Mouse (Mus musculus): ENCODE results near the gene Osbp2.

Osbp2 gene

DNA sequence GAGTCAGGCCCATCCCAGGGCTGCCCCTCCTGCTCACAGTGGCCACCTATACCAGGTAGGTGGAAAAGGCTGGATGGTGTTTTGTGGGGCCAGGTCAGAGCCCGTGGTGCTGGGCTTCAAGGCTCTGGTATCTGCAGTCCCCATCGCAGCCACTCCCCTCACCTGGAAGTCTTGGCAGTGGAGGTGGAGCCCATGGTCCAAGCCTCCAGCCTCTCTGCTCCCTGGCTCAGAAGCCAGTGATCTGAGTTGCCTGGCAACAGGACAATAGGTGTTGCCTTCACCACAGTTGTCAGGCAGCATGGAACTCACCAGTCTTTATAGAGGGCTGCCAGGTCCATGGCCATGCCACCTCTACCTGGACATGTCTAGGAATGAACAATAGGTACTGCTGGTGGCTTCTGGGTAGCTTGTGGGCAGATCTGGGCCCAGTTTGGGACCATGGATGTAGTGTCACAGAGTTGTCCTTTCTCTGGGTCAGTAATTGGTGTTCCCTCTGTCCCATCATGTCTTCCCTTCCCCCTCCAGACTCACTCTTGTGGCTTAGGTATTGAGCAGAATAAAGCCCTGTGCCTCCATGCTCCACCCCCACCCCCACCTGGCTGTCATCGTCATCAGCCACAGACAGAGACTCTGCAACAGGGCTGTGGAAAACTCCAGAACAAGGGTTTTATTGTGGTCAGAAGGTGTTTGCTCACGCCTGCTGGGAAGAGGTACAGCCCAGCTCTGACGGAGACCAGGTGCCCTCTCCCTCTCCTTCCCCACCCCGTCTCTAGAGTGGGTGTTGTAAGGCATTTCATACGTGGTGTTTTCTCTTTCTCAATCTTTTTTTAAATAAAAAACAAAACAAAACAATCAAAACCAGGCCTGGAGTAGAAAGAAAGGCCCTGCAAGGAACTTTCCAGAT, 160.4 kb downstream of the Osbp2 start:
- DNase-seq (ENCODE audit: low spot score), result no peak

DNA sequence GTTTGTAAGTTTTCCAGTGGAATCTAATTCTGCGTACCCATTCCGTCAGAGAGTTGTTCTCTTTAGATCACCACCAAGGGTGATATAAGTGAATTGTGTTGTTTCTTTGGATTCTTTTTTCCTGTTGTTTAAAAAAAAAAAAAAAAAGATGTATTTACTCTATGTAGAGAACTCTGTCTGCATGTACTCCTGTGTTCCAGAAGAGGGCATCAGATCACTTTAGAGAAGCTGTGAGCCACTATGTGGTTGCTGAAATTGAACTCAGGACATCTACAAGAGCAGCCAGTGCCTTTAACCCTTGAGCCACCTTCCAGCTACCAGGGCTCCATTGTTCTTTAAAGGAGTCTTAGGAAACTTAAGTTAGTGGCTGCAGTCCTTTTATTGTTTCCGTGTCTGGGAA, 166.3 kb downstream of the Osbp2 start:
- DNase-seq (ENCODE audit: low spot score), result no peak

DNA sequence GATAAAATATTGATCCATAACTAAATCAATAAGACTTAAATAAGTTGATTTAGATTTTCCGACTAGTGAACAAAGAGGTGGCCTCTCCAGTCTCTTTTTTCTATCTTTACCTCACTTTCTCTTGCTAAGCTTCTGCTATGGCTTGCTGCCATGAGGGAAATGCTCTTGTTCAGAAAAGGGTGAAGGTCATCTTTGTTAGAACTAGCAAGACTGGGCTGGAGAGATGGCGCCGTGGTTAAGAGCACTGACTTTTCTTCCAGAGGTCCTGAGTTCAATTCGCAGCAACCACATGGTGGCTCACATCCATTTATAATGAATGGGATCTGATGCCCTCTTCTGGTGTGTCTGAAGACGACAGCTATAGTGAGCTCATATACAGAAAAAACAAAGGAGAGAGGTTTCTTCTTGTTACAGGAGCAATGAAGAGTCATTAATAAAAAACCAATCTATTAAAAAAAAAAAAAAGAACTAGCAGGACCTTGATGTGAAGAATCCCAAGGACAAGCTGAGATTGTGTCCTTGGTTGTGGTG, 167.6 kb downstream of the Osbp2 start:
- no peak for DNase-seq (ENCODE audit: low spot score)

DNA sequence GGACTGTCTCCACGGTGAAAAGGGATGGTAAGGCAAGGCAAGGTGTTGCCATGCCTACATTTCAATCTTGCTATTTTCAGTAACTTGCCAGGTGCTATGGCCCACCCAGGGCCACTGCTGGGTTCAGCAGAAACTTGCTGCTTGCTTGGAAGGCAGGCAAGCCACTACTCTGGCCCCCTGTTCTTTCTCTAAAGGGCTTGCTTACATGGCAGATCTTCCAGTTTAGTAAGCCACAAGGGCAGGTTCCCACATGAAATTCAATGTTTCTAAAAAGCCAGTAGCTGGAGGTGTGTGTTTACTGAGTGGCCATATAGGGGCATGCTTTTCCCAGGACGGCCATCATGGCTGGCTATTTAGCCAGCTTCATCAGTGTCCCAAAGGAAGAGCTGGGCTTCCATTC, 172.0 kb downstream of the Osbp2 start:
- no peak for DNase-seq (ENCODE audit: low spot score)

DNA sequence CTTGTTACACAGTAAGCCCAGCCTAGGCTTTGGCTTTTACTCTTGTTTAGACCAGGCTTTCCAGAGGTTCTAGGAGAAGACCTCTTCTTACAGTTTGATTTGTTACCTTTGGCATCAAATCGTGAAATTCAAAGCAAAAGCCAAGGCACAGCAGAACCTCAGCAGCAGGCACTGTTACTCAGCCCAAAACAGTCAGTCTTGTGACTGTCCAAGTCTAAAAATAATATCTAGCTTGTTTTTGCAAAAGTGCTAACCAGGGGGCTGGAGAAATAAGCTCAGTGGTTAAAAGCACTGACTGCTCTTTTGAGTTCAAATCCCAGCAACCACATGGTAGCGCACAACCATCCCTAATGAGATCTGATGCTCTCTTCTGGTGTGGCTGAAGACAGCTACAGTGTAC, 176.8 kb downstream of the Osbp2 start:
- no peak for DNase-seq (ENCODE audit: low spot score)

DNA sequence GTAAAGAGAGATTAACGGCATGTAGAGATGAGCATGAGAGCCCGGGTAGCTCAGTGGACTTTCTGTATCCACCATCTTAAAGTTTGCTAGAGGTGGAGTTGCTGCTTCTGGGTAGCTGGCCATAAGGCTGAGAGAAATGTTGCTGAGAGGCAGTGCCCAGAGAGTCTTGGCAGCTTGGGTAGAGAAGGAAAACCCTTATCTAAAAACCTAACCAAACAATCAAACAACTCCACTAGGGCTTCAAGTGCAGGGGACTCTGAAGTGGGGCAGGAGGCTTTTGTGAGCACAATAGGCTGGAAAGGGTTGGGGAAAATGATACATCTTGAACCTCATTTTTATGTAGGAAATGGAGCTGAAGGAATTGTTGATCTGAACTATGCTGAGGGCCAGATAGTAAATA, 177.4 kb downstream of the Osbp2 start:
- no peak for DNase-seq (ENCODE audit: low spot score)

DNA sequence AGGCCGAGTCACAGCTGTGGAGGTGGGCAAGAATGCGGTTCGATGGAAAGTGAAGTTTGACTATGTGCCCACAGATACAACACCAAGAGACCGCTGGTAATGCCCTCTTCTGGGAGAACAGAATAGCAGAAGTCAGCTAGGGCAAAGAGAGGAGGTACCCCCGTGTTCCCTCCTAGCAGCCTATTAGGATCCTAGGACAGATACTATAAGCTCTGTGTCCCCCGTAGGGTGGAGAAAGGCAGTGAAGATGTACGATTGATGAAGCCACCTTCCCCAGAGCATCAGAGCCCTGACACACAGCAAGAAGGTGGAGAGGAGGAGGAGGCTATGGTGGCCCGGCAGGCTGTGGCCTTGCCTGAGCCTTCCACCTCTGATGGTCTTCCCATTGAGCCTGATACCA, 178.3 kb downstream of the Osbp2 start:
- no peak for DNase-seq (ENCODE audit: low spot score)

DNA sequence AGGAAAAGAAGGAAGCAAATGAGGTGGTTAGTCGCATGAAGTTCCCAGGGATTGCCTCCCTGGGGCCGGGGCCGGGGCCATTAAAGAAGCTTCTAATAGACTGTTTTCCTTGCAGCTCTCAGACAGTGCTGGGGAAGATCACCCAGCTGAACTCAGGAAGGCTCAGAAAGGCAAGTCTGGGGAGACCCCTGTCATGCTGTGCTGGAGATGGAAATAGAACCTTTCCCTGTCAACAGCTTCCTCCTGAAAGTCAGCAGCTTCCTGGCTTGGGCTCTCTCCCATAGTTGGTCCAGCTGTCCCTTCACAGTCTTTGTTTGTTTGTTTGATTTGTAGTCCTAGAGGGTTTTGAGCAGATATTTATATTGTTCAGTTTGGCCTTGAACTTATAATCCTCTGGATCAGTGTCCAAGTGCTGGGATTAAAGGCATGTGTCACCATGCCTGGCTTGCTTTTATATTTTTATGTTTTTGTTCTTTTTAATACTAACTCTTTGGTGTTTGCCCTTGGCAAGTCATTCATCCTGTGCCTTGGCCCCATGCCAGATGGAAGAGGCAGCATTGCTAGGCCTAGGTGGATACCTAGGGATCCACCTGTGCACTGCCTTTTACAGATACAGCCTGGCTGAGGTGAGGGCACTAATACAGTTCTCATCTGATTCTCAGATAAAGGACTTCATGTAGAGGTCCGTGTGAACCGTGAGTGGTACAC, 178.8 kb downstream of the Osbp2 start:
- DNase-seq (ENCODE audit: low spot score), result no peak

DNA sequence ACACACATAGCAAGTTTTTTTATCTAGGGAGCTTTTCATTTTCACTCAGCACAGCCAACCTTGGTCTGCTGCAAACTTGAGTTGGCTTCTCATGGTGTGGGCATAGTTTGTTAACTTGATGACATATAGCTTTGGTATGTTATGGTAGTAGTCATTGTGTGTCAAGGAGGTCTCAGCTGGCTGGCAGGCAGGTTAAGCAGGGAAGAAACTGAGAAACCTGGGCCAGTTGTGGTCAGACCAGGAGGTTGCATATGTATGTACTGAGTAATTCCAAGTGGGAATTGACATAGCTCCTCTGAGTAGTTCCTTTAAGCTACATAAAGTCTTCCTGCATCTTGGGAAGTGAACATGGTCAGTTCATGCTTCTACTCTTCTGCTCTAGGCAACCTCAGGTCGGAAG, 179.5 kb downstream of the Osbp2 start:
- no peak for DNase-seq (ENCODE audit: low spot score)

DNA sequence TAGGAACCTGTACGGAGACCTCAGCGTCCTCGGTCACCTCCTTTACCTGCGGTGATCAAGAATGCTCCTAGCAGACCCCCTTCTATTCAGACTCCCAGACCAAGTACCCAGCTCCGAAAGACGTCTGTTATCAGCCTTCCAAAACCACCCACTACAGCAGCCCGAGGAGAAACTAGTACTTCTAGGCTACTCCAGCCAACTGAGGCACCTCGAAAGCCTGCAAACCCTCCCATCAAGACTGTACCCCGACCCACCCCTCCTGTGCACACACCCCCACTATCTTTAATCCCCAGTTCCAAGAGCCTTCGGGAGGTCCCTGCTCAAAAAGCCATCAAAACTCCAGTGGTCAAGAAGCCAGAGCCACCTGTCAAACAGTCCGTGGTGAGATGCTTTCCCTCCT, 180.0 kb downstream of the Osbp2 start:
- DNase-seq (ENCODE audit: low spot score), result no peak

DNA sequence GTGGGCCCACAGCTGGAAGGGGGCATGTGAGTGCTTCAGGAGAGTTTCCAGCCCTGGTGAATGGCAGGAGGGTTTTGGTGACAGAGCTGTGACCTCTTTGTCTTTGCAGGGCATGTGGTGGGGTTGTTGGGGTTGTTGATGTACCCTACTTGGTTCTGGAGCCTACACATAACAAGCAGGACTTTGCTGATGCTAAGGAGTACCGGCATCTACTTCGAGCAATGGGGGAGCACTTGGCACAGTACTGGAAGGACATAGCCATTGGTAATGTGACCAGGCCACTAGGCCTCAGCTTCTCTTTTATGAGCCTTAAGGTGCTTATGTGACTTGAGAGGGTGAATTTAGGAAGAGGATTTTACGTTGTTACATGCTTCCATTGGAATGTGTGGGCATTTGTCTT, 183.9 kb downstream of the Osbp2 start:
- no peak for DNase-seq (ENCODE audit: low spot score)

DNA sequence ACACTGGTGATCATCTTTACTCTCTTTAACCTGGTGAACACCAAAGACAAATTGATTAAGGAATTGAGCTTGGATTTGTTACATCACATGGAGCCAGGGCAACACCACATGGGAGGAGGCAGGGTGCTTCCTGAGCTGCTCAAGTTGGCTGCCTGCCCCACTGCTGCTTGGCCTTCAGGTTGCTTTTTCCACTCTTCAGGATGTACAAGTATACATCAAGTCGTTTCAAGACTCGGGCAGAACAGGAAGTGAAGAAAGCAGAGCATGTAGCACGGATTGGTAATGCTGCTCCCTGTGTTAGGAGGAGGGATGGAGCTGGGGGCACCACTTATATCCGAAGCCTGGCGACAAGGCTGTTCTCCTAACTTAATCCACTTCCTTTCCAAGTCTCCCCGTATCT, 186.5 kb downstream of the Osbp2 start:
- no peak for DNase-seq (ENCODE audit: low spot score)

DNA sequence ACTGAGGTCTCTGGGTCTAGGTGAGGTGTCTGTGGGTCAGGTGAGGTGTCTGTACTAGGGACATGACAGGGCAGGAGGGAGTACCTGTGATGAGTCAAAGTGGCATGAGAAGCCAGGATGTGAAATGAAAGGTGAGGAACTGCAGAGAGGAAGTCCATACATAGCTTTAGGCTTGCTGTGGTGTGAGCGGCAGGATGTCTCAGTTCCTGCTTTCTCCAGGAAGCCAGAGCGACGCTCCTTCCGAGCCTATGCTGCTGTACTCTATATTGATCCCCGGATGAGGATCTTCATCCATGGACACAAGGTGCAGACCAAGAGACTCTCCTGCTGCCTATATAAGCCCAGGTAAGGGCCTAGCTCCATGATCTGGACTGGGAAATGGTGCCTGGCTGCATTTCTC, 187.3 kb downstream of the Osbp2 start:
- DNase-seq (ENCODE audit: low spot score), result no peak

DNA sequence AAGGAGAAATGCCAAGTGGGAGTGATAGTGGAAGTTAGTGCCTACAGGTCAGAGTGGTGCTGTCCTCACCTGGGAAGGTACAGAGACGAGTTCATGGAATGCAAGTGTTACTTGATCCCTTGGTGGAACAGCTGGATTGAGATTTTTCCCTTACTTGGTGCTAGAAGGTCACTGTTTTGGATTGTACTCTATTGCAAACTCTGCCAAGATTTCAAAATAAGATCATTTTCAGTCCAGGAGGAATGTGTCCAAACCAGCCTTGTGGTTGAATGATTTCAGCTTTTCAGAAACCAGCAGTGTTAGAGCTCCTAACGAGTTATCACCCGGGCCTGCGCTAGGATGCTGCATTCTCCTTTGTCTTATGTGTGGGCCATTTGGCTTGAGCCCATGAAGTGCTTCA, 189.2 kb downstream of the Osbp2 start:
- DNase-seq (ENCODE audit: low spot score), result no peak

DNA sequence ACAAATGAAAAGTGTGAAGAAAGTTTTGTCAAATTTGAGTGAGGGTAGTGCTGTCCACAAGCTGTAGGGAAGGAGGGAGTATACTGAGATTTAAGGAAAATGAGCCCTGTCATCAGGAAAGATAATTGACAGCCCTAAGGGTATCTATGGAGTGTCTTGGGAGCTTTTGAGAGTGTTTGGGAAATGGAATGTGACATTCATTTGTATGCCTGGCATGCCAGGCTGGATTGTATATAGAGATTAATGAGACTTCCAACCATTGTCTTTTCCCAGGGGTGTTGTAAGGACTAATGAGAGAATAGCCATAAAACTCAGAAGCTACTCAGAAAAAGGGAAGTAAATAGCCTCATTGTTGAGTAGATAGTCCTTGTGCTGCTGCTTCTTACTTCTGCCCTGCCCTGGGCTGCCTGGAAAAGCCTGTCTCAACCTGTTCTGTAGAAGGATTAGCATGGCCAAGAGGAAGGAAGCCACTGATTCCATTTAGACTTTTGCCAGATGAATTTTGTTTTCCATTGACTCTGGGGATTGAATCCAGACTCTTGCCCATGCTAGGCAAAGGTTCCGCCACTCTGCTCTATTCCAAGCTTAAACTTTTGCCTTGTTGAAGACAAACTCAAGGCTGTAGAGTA, 192.6 kb downstream of the Osbp2 start:
- no peak for DNase-seq (ENCODE audit: low spot score)

DNA sequence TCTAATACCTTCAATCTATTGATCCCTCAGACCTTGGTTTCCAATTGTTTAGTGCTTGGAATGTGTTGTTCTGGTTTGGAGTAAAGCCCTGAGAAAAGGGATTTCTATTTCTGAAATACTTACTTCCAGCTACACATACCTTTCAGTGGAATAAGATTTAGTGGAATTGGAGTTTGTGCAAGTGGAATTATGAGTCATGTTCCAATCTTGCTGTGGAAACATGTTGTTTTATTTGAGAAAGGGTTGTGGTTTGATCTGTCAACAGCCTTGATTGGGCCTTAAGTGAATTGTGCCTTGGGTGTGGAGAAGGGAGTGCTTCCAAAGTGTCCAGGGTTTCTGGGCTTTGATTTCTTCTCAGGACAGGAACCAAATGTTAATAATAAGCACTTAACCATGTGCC, 193.9 kb downstream of the Osbp2 start:
- no peak for DNase-seq (ENCODE audit: low spot score)

DNA sequence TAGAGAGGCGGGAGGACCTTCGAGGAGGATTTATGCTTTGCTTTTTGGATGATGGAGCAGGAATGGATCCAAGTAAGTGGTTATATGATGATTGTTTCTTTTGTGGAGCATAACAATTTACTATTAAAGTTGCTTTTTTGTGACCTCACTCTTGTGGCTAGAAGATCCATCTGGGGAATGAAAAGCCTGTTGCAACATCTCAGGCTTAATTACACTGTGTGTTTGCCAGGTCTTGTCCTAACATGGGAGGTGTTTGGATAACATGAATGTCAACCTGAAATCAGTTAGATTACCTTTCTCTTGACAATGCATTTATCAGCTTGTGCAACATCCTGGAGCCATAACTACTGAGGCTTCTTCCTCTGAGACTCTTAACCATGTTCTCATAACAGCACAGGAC, 194.9 kb downstream of the Osbp2 start:
- DNase-seq (ENCODE audit: low spot score), result no peak

DNA sequence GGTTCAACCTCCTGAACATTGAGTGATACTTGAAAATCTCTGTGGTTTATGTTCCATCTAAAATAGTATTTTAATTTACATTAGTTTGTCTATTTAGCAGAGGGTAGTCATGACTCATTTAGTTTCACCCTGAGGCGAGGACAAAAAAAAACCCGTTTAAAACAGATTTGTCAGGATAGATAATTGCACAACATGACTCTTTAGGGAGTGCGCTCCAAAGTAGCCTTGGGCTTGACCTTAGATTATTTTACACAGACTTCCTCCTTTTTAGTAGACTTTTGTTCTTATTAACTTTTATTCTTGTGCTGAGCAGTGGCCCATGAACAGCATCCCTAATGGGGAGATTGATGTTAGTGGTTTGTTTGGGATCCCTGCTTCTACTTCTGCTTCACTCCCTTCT, 196.2 kb downstream of the Osbp2 start:
- DNase-seq (ENCODE audit: low spot score), result no peak

DNA sequence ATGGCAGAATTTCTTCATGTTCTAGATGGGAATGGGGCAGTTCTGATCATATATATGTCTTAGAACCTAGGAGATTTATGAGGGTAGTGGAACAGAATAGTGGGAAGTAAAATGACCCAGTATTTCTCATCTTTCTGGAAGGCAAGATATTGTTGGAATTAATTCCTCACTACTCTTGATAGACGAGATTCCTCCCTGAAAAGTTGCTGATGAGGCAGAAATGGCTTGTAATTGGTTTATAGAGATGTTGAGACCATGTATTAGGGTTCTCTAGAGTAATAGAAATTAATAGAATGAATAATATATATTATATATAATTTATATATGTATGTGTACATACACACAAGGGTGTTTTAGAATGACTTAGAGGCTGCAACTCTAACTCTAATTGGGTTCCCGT, 201.7 kb downstream of the Osbp2 start:
- DNase-seq (ENCODE audit: low spot score), result no peak
